ENCODE assay signal across 8 mouse cellular contexts in the genomic region with DNA sequence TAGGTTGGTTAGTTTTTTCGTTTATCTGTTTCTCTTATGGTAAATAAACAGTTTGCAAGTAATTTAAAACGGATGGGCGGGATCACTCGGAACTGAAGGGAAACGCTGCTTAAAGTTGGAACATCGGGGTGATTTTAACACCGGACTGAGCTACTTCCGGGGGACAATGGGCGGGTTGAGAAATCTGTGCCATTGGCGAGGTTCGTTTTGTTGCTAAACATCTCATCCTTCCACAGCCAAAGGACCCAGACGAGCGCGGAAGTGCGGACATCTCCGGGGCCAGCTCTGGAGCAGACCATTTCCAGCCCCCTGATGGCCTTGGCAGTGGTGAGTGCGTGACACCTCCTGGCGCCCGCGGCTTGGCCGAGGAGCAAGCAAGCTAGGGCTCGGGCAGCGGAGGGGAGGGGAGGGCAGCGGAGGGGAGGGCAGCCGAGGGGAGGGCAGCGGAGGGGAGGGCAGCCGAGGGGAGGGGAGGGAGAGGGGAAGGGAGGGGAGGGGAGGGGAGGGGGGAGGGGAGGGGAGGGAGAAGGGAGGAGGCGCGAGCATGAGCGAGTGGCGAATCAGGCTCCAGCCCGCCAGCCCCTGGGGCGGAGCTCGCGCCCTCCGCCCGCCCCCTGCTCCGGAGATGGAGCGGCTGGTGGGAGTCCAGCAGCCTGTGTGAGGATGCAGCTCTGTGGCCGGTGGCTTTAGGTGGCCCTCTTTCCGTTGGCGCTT. TPM values are rescaled to one million over a fixed set of nuclear protein-coding genes. Genes with fewer than 3 reads are reported as not detected.
DNase-seq lines count a peak whose midpoint lies in the region; ATAC-seq and TF ChIP-seq lines count a peak whose summit lies in the region.

No protein-coding gene starts in this region.

- DNase-seq in CD4-positive, CD25-positive, alpha-beta regulatory T cell, adult 2 months (ENCODE audit: low read depth, low spot score) = peak; percentile 79
- peak; percentile 60 for DNase-seq in brain, embryonic 18.5 days (ENCODE audit: low read depth, low spot score)
- DNase-seq in kidney, postnatal 0 days (ENCODE audit: low spot score) = peak; percentile 88
- peak; percentile 71 to 75 for DNase-seq in natural killer cell, adult 2 months (ENCODE audit: low spot score in 2 of 2)

- peak; percentile 100 for ATAC-seq in erythroid progenitor cell, adult 5-6 weeks (replicated peaks; ENCODE audit: low FRiP score, poor library complexity, severe bottlenecking)
- ATAC-seq in heart, embryonic 12.5 days (ENCODE audit: insufficient number of reproducible peaks, low FRiP score) = peak; percentile 84; the same call in 1 of the 2 replicates
- ATAC-seq in kidney, postnatal 0 days (replicated peaks; ENCODE audit: low FRiP score, low read depth) = peak; percentile 97
- peak; percentile 95 for ATAC-seq in liver, embryonic 12.5 days
- ATAC-seq in stomach, embryonic 15.5 days (ENCODE audit: insufficient read depth, low FRiP score, low read depth) = peak; percentile 95

- no peak for TF ChIP-seq CTCF in kidney, postnatal 0 days (IDR thresholded peaks at IDR 0.05; ENCODE audit: low read depth)

- peak overlapping the region; percentile 82 for H3K27ac ChIP-seq in heart, embryonic 12.5 days (ENCODE audit: poor library complexity, severe bottlenecking)
- peak overlapping the region; percentile 92 for H3K27ac ChIP-seq in kidney, postnatal 0 days
- H3K27ac ChIP-seq in liver, embryonic 12.5 days = peak overlapping the region; percentile 78
- H3K27ac ChIP-seq in stomach, embryonic 15.5 days = peak overlapping the region; percentile 92

- H3K4me1 ChIP-seq in heart, embryonic 12.5 days (replicated peaks) = no peaks in the 10 kb centered on the region
- no peaks in the 10 kb centered on the region for H3K4me1 ChIP-seq in kidney, postnatal 0 days (replicated peaks; ENCODE audit: insufficient read depth, low read length)
- no peaks in the 10 kb centered on the region for H3K4me1 ChIP-seq in liver, embryonic 12.5 days
- no peaks in the 10 kb centered on the region for H3K4me1 ChIP-seq in stomach, embryonic 15.5 days

- no peaks in the 10 kb centered on the region for H3K27me3 ChIP-seq in heart, embryonic 12.5 days (replicated peaks)
- H3K27me3 ChIP-seq in kidney, postnatal 0 days (ENCODE audit: insufficient read depth, low read length) = no peaks in the 10 kb centered on the region
- 0 out of 2 replicates have a peak, but pooled peaks cover 3% of the 10 kb centered on the region for H3K27me3 ChIP-seq in liver, embryonic 12.5 days (replicated peaks)
- no peaks in the 10 kb centered on the region for H3K27me3 ChIP-seq in stomach, embryonic 15.5 days (replicated peaks)

- no peaks in the 10 kb centered on the region for H3K36me3 ChIP-seq in heart, embryonic 12.5 days
- no peaks in the 10 kb centered on the region for H3K36me3 ChIP-seq in kidney, postnatal 0 days (ENCODE audit: insufficient read depth, low read length)
- no peaks in the 10 kb centered on the region for H3K36me3 ChIP-seq in liver, embryonic 12.5 days
- H3K36me3 ChIP-seq in stomach, embryonic 15.5 days = no peaks in the 10 kb centered on the region

- WGBS in heart, embryonic 12.5 days = 15% methylated on average over 28 of the region's 42 CpGs
- WGBS in kidney, postnatal 0 days = 35% methylated on average over 31 of the region's 42 CpGs
- 12% methylated on average over 28 of the region's 42 CpGs for WGBS in liver, embryonic 12.5 days (ENCODE audit: insufficient replicate concordance)
- WGBS in stomach, embryonic 15.5 days = 20% methylated on average over 26 of the region's 42 CpGs

- peak overlapping the region; percentile 64 for H3K4me2 ChIP-seq in heart, embryonic 12.5 days
- peak overlapping the region; percentile 49 for H3K4me2 ChIP-seq in kidney, postnatal 0 days (ENCODE audit: low read length)
- H3K4me2 ChIP-seq in liver, embryonic 12.5 days = peak overlapping the region; percentile 68
- H3K4me2 ChIP-seq in stomach, embryonic 15.5 days = peak overlapping the region; percentile 52

- H3K4me3 ChIP-seq in heart, embryonic 12.5 days = peak overlapping the region; percentile 57
- H3K4me3 ChIP-seq in kidney, postnatal 0 days (replicated peaks; ENCODE audit: low read depth, low read length) = peak overlapping the region; percentile 51
- H3K4me3 ChIP-seq in liver, embryonic 12.5 days = peak overlapping the region; percentile 67
- peak overlapping the region; percentile 54 for H3K4me3 ChIP-seq in stomach, embryonic 15.5 days (replicated peaks)

- no peaks in the 10 kb centered on the region for H3K9me3 ChIP-seq in heart, embryonic 12.5 days (replicated peaks)
- no peaks in the 10 kb centered on the region for H3K9me3 ChIP-seq in kidney, postnatal 0 days (replicated peaks; ENCODE audit: low read length)
- H3K9me3 ChIP-seq in liver, embryonic 12.5 days (replicated peaks) = no peaks in the 10 kb centered on the region
- H3K9me3 ChIP-seq in stomach, embryonic 15.5 days = no peaks in the 10 kb centered on the region

- H3K9ac ChIP-seq in heart, embryonic 12.5 days = peak overlapping the region; percentile 54
- H3K9ac ChIP-seq in kidney, postnatal 0 days (ENCODE audit: low read depth, low read length) = peak overlapping the region; percentile 69; the same call in 1 of the 2 replicates
- H3K9ac ChIP-seq in liver, embryonic 12.5 days = peak overlapping the region; percentile 57
- H3K9ac ChIP-seq in stomach, embryonic 15.5 days = no peak overlapping the region

RNA-seq across cellular contexts. Expression of gene Nxt2, which starts 1.6 kb away (rescaled TPM):
- 8.6 and 13.0 TPM in 2 replicates for total RNA-seq in erythroid progenitor cell, adult 5-6 weeks (2015; ENCODE audit: low replicate concordance)
- 5.6 and 7.9 TPM in 2 replicates for total RNA-seq in erythroid progenitor cell, adult 5-6 weeks (2017; ENCODE audit: low replicate concordance)
- 10.8 TPM in 2 replicates for polyA plus RNA-seq in heart, embryonic 12.5 days (2016; fragmentation: Nextera tagmentation; extraction: Ambion mirVana)
- polyA plus RNA-seq in kidney, postnatal 0 days (2015; fragmentation: Nextera tagmentation; extraction: Ambion mirVana) = 29.9 and 32.6 TPM in 2 replicates
- 7.2 and 7.7 TPM in 2 replicates for polyA plus RNA-seq in liver, embryonic 12.5 days (2016; fragmentation: Nextera tagmentation; extraction: Ambion mirVana)
- 22.9 and 24.7 TPM in 2 replicates for polyA plus RNA-seq in stomach, embryonic 15.5 days (2015; fragmentation: Nextera tagmentation; extraction: Ambion mirVana)

RNA-seq across cellular contexts. Expression of gene Gucy2f, which starts 31.5 kb away (rescaled TPM):
- total RNA-seq in erythroid progenitor cell, adult 5-6 weeks (2015; ENCODE audit: low replicate concordance) = not detected in 2 replicates
- not detected in 2 replicates for total RNA-seq in erythroid progenitor cell, adult 5-6 weeks (2017; ENCODE audit: low replicate concordance)
- not detected in 2 replicates for polyA plus RNA-seq in heart, embryonic 12.5 days (2016; fragmentation: Nextera tagmentation; extraction: Ambion mirVana)
- polyA plus RNA-seq in kidney, postnatal 0 days (2015; fragmentation: Nextera tagmentation; extraction: Ambion mirVana) = not detected in 2 replicates
- polyA plus RNA-seq in liver, embryonic 12.5 days (2016; fragmentation: Nextera tagmentation; extraction: Ambion mirVana) = not detected in 2 replicates
- 0.03 and 0.08 TPM in 2 replicates for polyA plus RNA-seq in stomach, embryonic 15.5 days (2015; fragmentation: Nextera tagmentation; extraction: Ambion mirVana)

Comparison
In these comparisons a context has a peak if more than half of its experiments do, and no peak if none do; other contexts are left out.
1. Peak in every context shown above with its lines: DNase-seq, ATAC-seq, H3K4me3 ChIP-seq and H3K27ac ChIP-seq.